Mouse (Mus musculus) erythroid progenitor cell, adult 5-6 weeks (primary cell): ENCODE results near the gene Zfp948. TPM values are rescaled to one million over a fixed set of nuclear protein-coding genes. Genes with fewer than 3 reads are reported as not detected.
"Not testable (repeated sequence)": the region's sequence is repeated elsewhere in the genome, so short reads cannot be mapped to it uniquely, and the experiment has no call there.

Experiments
- ATAC-seq: replicated peaks from 2 replicates; pipeline ENCODE4 v1.8.0; 2016; ENCODE audit warnings: moderate number of reproducible peaks, mild to moderate bottlenecking, moderate TSS enrichment, inconsistent platforms; ENCODE audit not compliant: poor library complexity, low FRiP score, severe bottlenecking
- total RNA-seq, 2 experiments: library from RNA; stranded (forward) in 1 of 2; stranded (reverse) in 1 of 2; fragments of 150-400 nt in 1 of 2; fragments of 186-747, 209-891 nt in 1 of 2; gene quantifications; 2 replicates each; pipeline versions ENCODE4 v1.2.3 to v1.2.4; 2015 to 2017; ENCODE audit warnings: low replicate concordance in 2 of 2

The Zfp948 gene
- total RNA-seq, 2 experiments from 2014 or later = 2.7 to 4.6 TPM

DNA sequence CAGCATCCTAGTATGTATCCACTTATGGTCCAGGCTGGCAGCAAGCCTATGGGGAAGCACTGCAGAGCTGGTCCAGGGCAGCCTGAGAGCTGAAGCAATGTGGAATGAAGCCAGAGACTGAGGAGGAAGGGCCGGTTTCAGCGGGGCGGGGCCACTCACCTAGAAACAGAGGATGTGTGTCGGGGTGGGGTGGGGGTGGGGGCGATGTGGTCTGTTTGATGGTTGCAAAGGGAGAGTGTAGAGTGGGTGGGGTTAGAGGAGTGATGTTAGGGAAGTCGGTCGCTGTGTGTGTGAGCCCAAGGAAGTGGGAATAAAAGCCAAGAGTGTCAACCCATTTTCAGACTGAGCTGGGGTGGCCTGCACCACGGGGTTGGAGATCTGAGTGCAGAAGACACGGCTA lies 50.5 kb downstream of the Zfp948 start:
- no peak for ATAC-seq

DNA sequence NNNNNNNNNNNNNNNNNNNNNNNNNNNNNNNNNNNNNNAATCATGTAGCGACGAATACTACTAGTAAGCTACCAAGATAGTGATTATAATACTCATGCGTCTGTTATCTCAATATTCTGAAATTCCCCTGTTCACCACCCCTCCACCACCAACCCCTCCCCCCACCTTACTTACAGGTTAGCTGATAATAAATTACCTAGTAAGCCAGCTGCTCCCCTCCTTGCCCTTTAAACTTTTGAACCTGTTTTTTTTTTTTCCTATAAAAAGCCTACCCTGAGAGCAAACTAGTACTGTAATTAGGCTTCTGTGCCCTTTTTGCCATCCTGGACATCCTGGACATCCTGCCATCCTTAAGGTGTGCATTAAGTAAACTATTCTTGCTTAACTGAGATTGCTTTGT lies 56.8 kb downstream of the Zfp948 start:
- no peak for ATAC-seq

DNA sequence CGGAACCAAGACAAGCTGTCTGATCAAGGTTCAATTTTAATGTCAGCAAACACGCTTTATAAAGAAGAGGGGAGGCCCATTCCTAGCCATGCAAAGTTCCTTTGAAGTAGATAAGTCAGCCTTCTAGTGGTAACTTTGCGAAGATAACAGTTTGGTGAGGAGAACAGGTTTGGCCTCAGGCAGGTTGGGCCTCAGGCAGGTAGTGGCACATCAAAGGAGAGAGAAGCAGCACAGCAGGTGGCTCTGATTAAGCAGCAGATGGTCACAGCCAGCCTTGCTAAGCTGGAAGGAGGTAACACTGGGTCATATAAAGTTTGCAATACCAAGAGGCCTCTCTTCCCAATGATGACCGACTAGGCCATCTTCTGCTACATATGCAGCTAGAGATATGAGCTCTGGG lies 69.0 kb downstream of the Zfp948 start:
- not testable (repeated sequence) for ATAC-seq

Other genes with a start within 250 kb of the Zfp948 start
- gene Zfp677, start 183.3 kb upstream of the Zfp948 start, total RNA-seq (2015; ENCODE audit: low replicate concordance) = 1.8 and 2.1 TPM in 2 replicates
- 2.4 TPM in 1 of 2 replicates, not detected in the other for gene Zfp677, start 183.3 kb upstream of the Zfp948 start, total RNA-seq (2017; ENCODE audit: low replicate concordance)
- 1.1 and 1.3 TPM in 2 replicates for gene Zfp54, start 143.8 kb upstream of the Zfp948 start, total RNA-seq (2015; ENCODE audit: low replicate concordance)
- gene Zfp54, start 143.8 kb upstream of the Zfp948 start, total RNA-seq (2017; ENCODE audit: low replicate concordance) = 8.5 TPM in 1 of 2 replicates, not detected in the other
- 3.4 and 10.1 TPM in 2 replicates for gene Zfp51, start 116.6 kb upstream of the Zfp948 start, total RNA-seq (2015; ENCODE audit: low replicate concordance)
- gene Zfp51, start 116.6 kb upstream of the Zfp948 start, total RNA-seq (2017; ENCODE audit: low replicate concordance) = 6.5 and 11.9 TPM in 2 replicates
- gene Zfp53, start 78.0 kb upstream of the Zfp948 start, total RNA-seq (2015; ENCODE audit: low replicate concordance) = 2.1 and 11.5 TPM in 2 replicates
- gene Zfp53, start 78.0 kb upstream of the Zfp948 start, total RNA-seq (2017; ENCODE audit: low replicate concordance) = 3.3 and 9.1 TPM in 2 replicates
- 5.0 and 6.3 TPM in 2 replicates for gene Zfp52, start 31.5 kb upstream of the Zfp948 start, total RNA-seq (2015; ENCODE audit: low replicate concordance)
- gene Zfp52, start 31.5 kb upstream of the Zfp948 start, total RNA-seq (2017; ENCODE audit: low replicate concordance) = 3.2 and 4.1 TPM in 2 replicates
- gene Zfp983, start 83.6 kb downstream of the Zfp948 start, total RNA-seq (2015; ENCODE audit: low replicate concordance) = 3.6 and 10.1 TPM in 2 replicates
- gene Zfp983, start 83.6 kb downstream of the Zfp948 start, total RNA-seq (2017; ENCODE audit: low replicate concordance) = 1.3 and 1.4 TPM in 2 replicates
- not detected in 2 replicates for gene Gm10226, start 124.9 kb downstream of the Zfp948 start, total RNA-seq (2015; ENCODE audit: low replicate concordance)
- 4.2 TPM in 1 of 2 replicates, not detected in the other for gene Gm10226, start 124.9 kb downstream of the Zfp948 start, total RNA-seq (2017; ENCODE audit: low replicate concordance)
- gene Zfp760, start 140.7 kb downstream of the Zfp948 start, total RNA-seq (2015; ENCODE audit: low replicate concordance) = 7.2 and 15.1 TPM in 2 replicates
- gene Zfp760, start 140.7 kb downstream of the Zfp948 start, total RNA-seq (2017; ENCODE audit: low replicate concordance) = 1.9 and 4.4 TPM in 2 replicates
- gene Zfp229, start 163.8 kb downstream of the Zfp948 start, total RNA-seq (2015; ENCODE audit: low replicate concordance) = 1.1 and 2.1 TPM in 2 replicates
- 1.7 and 4.6 TPM in 2 replicates for gene Zfp229, start 163.8 kb downstream of the Zfp948 start, total RNA-seq (2017; ENCODE audit: low replicate concordance)